Mouse (Mus musculus) megakaryocyte, embryonic 14.5 days (primary cell): ENCODE data around the gene Ccl5. TPM values are rescaled to one million over a fixed set of nuclear protein-coding genes. Genes with fewer than 3 reads are reported as not detected.

Source experiments
- H3K27me3 ChIP-seq: replicated peaks from 2 replicates; pipeline ENCODE3; 2012; ENCODE audit warnings: inconsistent platforms
- H3K36me3 ChIP-seq: replicated peaks from 2 replicates; pipeline ENCODE3; 2012; ENCODE audit warnings: low read length, inconsistent platforms, mixed read lengths
- H3K4me1 ChIP-seq: 2 replicates; pipeline ENCODE4 v1.6.1; 2012; ENCODE audit warnings: inconsistent platforms
- H3K4me3 ChIP-seq: replicated peaks from 2 replicates; pipeline ENCODE3; 2012; ENCODE audit warnings: moderate library complexity, mild to moderate bottlenecking, inconsistent platforms
- H3K9me3 ChIP-seq: 2 replicates; pipeline ENCODE4 v1.6.1; 2012; ENCODE audit warnings: inconsistent platforms
- FLI1 ChIP-seq: IDR thresholded peaks from 2 replicates; pipeline ENCODE4 v1.6.1; 2012; ENCODE audit warnings: low read length, inconsistent platforms, mixed read lengths
- GATA1 ChIP-seq: IDR thresholded peaks from 3 replicates; pipeline ENCODE4 v1.6.1; 2012; ENCODE audit warnings: mixed read lengths, low read length, inconsistent platforms, borderline replicate concordance
- polyA plus RNA-seq: library from polyadenylated mRNA; stranded (reverse); fragments of >175 nt; gene quantifications from 2 replicates; pipeline ENCODE4 v1.2.3, GENCODE M21; 2012; ENCODE audit warnings: low replicate concordance; ENCODE audit not compliant: insufficient read depth

Ccl5 gene
- polyA plus RNA-seq, 1 experiment = 10.7 TPM

DNA sequence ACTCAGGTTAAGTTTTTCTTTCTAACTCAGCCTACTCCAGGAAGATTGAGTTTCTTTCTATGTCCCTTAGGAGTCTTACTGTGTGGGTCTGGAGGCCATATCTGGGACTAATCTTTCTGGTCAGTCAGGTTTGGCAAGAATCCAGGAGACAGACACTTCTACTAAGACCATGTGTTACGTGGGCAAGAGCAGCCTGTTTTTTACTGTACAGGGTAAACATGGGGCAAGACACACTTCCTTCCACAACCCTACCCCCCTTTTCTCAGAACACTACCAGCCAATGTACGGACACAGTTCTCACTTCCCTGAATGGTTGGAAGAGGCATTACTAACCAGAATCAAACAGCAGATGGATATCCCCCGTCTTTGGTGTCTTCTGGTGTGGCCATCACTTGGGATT, 13.9 kb upstream of the Ccl5 start:
- H3K4me3 ChIP-seq = no peak overlapping the region
- no peak for TF ChIP-seq GATA1
- TF ChIP-seq FLI1 = no peak
- peaks cover 37% of the 10 kb centered on the region for H3K4me1 ChIP-seq
- peaks cover 16% of the 10 kb centered on the region for H3K27me3 ChIP-seq
- no peaks in the 10 kb centered on the region for H3K36me3 ChIP-seq
- peaks cover 7% of the 10 kb centered on the region for H3K9me3 ChIP-seq

GRCm38 (mm10) chr11:83541415-83541814, 11.1 kb upstream of the Ccl5 start:
- peaks cover 62% of the 10 kb centered on the region for H3K4me1 ChIP-seq

DNA sequence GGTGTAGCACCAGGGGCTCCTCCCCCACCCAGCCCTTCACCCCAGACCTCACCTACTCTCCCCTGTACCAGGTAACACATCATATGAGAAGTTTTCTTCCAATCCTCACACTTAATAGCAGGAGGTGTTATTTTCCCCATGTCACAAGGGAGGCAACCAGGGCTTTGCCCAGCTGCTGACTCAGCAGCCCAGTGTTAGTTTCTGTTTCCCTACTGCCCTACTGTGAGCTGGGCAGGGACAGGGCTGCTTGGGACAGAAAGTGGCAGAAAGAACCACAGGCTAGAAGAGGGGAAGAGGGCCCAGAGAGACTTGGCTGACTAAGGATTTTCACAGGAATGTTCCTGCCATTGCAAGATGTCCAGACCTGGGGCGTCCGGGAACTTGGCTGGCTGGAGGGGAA, 10.6 kb upstream of the Ccl5 start:
- Histone ChIP-seq H3K4me3 (peak overlapping the region; percentile 62), H3K27me3 (peaks cover 4% of the 10 kb centered on the region), H3K36me3 (no peaks in the 10 kb centered on the region), H3K4me1 (peaks cover 67% of the 10 kb centered on the region), H3K9me3 (peaks cover 7% of the 10 kb centered on the region)
- TF ChIP-seq FLI1 (no peak), GATA1 (no peak)

More at GRCm38 (mm10) chr11:83541415-83541814, 11.1 kb upstream of the Ccl5 start:
- Histone ChIP-seq H3K9me3 (peaks cover 7% of the 10 kb centered on the region), H3K4me3 (peak overlapping the region; percentile 62), H3K27me3 (peaks cover 7% of the 10 kb centered on the region), H3K36me3 (no peaks in the 10 kb centered on the region)
- TF ChIP-seq GATA1 (no peak), FLI1 (no peak)

- no peaks in the 10 kb centered on the region for H3K36me3 ChIP-seq
- peaks cover 7% of the 10 kb centered on the region for H3K9me3 ChIP-seq
- H3K27me3 ChIP-seq = peaks cover 3% of the 10 kb centered on the region
- TF ChIP-seq FLI1 = no peak
- no peak for TF ChIP-seq GATA1
- H3K4me3 ChIP-seq = no peak overlapping the region
- peaks cover 82% of the 10 kb centered on the region for H3K4me1 ChIP-seq
Observed at GRCm38 (mm10) chr11:83538705-83539314, 8.5 kb upstream of the Ccl5 start.

DNA sequence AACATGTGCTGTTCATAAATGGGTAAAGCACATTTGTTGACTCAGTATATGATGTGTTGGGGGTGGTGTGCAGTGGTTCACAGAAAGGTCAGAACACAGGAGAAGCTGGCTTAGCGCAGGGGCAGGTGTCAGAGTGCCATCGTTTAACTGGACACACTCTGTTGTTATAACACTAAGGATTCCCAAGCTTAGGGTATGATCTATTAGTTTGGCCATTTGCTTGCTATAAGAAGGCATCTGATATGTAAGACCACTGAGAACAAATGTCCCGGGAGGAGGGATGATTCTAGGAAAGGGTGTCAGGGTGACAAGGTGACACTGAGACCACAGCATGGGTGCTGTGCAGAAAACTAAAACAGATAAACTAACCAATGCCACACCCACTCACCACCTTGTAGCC, 6.5 kb upstream of the Ccl5 start:
- TF ChIP-seq FLI1 = no peak
- no peak for TF ChIP-seq GATA1
- Histone ChIP-seq H3K27me3 (no peaks in the 10 kb centered on the region), H3K36me3 (no peaks in the 10 kb centered on the region), H3K4me3 (peak overlapping the region; percentile 62), H3K9me3 (no peaks in the 10 kb centered on the region), H3K4me1 (peaks cover 85% of the 10 kb centered on the region)

- H3K4me1 ChIP-seq = peaks cover 81% of the 10 kb centered on the region
- TF ChIP-seq GATA1 = no peak
- TF ChIP-seq FLI1 = no peak
- H3K4me3 ChIP-seq = no peak overlapping the region
- H3K9me3 ChIP-seq = no peaks in the 10 kb centered on the region
- H3K27me3 ChIP-seq = peaks cover 5% of the 10 kb centered on the region
- no peaks in the 10 kb centered on the region for H3K36me3 ChIP-seq
Observed at GRCm38 (mm10) chr11:83534609-83535423, 4.5 kb upstream of the Ccl5 start.

DNA sequence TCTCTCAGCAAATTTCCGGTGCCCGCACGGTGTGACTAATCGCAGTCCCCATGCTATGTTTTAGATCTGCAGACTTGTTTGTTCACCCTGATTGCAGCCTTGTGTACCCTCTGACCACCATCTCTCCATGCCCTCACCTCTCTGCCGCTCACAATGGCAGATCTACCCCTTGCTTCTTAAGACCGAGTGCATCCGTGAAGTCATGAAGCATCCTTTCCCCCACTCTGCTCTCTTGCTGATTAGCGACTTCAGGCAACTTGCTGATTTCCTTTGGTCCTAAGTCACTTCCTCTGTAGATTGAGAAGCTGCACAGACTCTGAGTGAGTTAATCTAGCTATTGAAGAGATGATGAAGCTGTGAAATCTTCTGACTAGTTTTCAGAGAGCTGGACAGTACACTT, 3.8 kb upstream of the Ccl5 start:
- Histone ChIP-seq H3K27me3 (peaks cover 7% of the 10 kb centered on the region), H3K4me3 (peak overlapping the region; percentile 47), H3K4me1 (peaks cover 75% of the 10 kb centered on the region), H3K36me3 (no peaks in the 10 kb centered on the region), H3K9me3 (no peaks in the 10 kb centered on the region)
- TF ChIP-seq GATA1 (no peak), FLI1 (no peak)

GRCm38 (mm10) chr11:83533192-83533591, 2.9 kb upstream of the Ccl5 start:
- H3K27me3 ChIP-seq = peaks cover 10% of the 10 kb centered on the region
- no peak overlapping the region for H3K4me3 ChIP-seq
- no peak for TF ChIP-seq FLI1
- TF ChIP-seq GATA1 = no peak
- H3K9me3 ChIP-seq = no peaks in the 10 kb centered on the region
- no peaks in the 10 kb centered on the region for H3K36me3 ChIP-seq
- peaks cover 66% of the 10 kb centered on the region for H3K4me1 ChIP-seq

- Histone ChIP-seq H3K4me1 (peaks cover 35% of the 10 kb centered on the region), H3K27me3 (peaks cover 15% of the 10 kb centered on the region), H3K4me3 (no peak overlapping the region), H3K9me3 (no peaks in the 10 kb centered on the region), H3K36me3 (no peaks in the 10 kb centered on the region)
- no peak for TF ChIP-seq GATA1
- no peak for TF ChIP-seq FLI1
Observed at GRCm38 (mm10) chr11:83529024-83529423, 1.3 kb downstream of the Ccl5 start.

- peaks cover 13% of the 10 kb centered on the region for H3K4me1 ChIP-seq
- H3K9me3 ChIP-seq = no peaks in the 10 kb centered on the region
- H3K36me3 ChIP-seq = no peaks in the 10 kb centered on the region
- peaks cover 14% of the 10 kb centered on the region for H3K27me3 ChIP-seq
- no peak for TF ChIP-seq FLI1
- no peak for TF ChIP-seq GATA1
- no peak within 1 kb of the TSS for H3K4me3 ChIP-seq
Observed at GRCm38 (mm10) chr11:83522075-83522474, 8.2 kb downstream of the Ccl5 start, which contains the start of gene Heatr9. TSS of gene Heatr9 (minus strand) at chr11:83522175.
